Mouse (Mus musculus) left cerebral cortex, adult 2 months (tissue): ENCODE data around the gene Astn2. TPM values are rescaled to one million over a fixed set of nuclear protein-coding genes. Genes with fewer than 3 reads are reported as not detected.

Experiments
- DNase-seq, 2 experiments: peaks; one replicate each; pipeline ENCODE4 v3.0.0; 2021 to 2022; ENCODE audit warnings: low spot score in 2 of 2, mixed read lengths in 1 of 2; ENCODE audit errors: extremely low spot score in 1 of 2
- H3K27ac ChIP-seq: fragments of 200-600 bp; 2 replicates; pipeline ENCODE4 v1.8.1; 2022
- H3K4me3 ChIP-seq: fragments of 200-600 bp; 2 replicates; pipeline ENCODE4 v1.8.1; 2022
- CTCF ChIP-seq: fragments of 200-600 bp; IDR thresholded peaks from 2 replicates; pipeline ENCODE4 v1.8.1; 2022; ENCODE audit warnings: antibody characterized with exemption, mild to moderate bottlenecking, moderate library complexity
- intact Hi-C: fragments of 180-260 bp; cut with DNase I; formaldehyde crosslinking; loops from one replicate; pipeline ENCODE4 v1.15.1; 2025
- total RNA-seq, 2 experiments: library from RNA; stranded (reverse); gene quantifications; 2 replicates each; pipeline ENCODE4 v1.2.3; 2021

The Astn2 gene
- total RNA-seq, 2 experiments from 2014 or later: 38.3 to 40.3 TPM

- no peak for DNase-seq
- H3K4me3 ChIP-seq: no peak overlapping the region
- TF ChIP-seq CTCF: no peak
- intact Hi-C loops: no loop called here
- no peak overlapping the region for H3K27ac ChIP-seq
Measured at GRCm38 (mm10) chr4:65946021-65946420, 458.4 kb downstream of the Astn2 start.

- no peak overlapping the region for H3K27ac ChIP-seq
- H3K4me3 ChIP-seq: no peak overlapping the region
- no peak for DNase-seq
- no peak for TF ChIP-seq CTCF
- intact Hi-C loops: no loop called here
Measured at GRCm38 (mm10) chr4:65930901-65931300, 473.5 kb downstream of the Astn2 start.

GRCm38 (mm10) chr4:65920294-65920693 is 484.1 kb downstream of the Astn2 start:
- intact Hi-C loops: no loop called here
- Histone ChIP-seq H3K4me3 (no peak overlapping the region), H3K27ac (no peak overlapping the region)
- DNase-seq: no peak
- no peak for TF ChIP-seq CTCF

GRCm38 (mm10) chr4:65916027-65917008 is 488.1 kb downstream of the Astn2 start:
- DNase-seq: no peak
- TF ChIP-seq CTCF: no peak
- Histone ChIP-seq H3K27ac (no peak overlapping the region), H3K4me3 (no peak overlapping the region)
- intact Hi-C loops: no loop called here

GRCm38 (mm10) chr4:65912247-65912942 is 492.0 kb downstream of the Astn2 start:
- intact Hi-C loops: no loop called here
- TF ChIP-seq CTCF: no peak
- H3K4me3 ChIP-seq: no peak overlapping the region
- DNase-seq: no peak
- no peak overlapping the region for H3K27ac ChIP-seq

- no peak for DNase-seq
- intact Hi-C loops: no loop called here
- Histone ChIP-seq H3K4me3 (no peak overlapping the region), H3K27ac (no peak overlapping the region)
- no peak for TF ChIP-seq CTCF
Measured at GRCm38 (mm10) chr4:65907660-65908059, 496.8 kb downstream of the Astn2 start.

DNA sequence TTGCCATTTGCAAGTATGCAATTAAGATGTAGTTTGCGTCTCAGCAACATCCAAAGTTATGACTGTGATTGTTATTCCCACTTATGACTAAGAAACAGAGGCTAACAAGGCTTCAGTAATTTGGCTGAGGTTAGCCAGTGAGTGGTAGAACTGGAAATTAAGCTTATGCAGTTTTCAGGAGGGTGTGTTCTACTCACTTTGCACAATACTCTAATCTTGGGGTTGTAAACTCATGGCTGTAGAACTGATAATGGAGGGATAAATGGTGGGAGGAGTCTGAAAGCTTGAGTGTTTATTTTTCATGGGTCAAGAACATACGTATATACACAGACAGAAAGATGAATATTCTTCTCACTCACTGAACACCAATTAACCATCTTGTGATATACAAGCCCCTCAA is 499.4 kb downstream of the Astn2 start:
- intact Hi-C loops: no loop called here
- DNase-seq: no peak
- no peak overlapping the region for H3K27ac ChIP-seq
- TF ChIP-seq CTCF: no peak
- H3K4me3 ChIP-seq: no peak overlapping the region

GRCm38 (mm10) chr4:65896092-65897027 is 508.1 kb downstream of the Astn2 start:
- no peak for DNase-seq
- intact Hi-C loops: no loop called here

GRCm38 (mm10) chr4:65888332-65888993 is 515.9 kb downstream of the Astn2 start:
- TF ChIP-seq CTCF: no peak
- no peak for DNase-seq
- intact Hi-C loops: no loop called here
- H3K27ac ChIP-seq: no peak overlapping the region
- H3K4me3 ChIP-seq: no peak overlapping the region

More at GRCm38 (mm10) chr4:65896092-65897027, 508.1 kb downstream of the Astn2 start:
- Histone ChIP-seq H3K27ac (no peak overlapping the region), H3K4me3 (no peak overlapping the region)
- no peak for TF ChIP-seq CTCF

DNA sequence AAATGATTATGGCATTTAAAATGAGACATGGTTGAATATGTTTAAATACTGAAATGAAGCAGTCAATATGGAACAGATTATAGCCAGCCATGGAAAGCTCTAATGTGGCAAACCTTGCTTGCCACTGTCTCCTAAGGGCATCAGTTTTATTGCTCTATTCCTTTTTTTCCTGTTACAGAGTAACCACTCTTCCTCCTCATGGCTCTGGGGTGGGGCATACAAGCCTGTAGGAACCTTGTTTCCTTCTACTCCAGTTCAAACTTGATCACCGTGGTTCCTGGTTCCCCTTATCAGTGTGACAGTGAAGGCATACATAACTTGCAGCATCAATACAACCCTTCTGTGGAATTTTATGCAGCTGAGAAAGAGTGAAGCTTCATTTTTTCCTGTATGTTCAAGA is 517.5 kb downstream of the Astn2 start:
- intact Hi-C loops: no loop called here

GRCm38 (mm10) chr4:65885921-65886320 is 518.5 kb downstream of the Astn2 start:
- DNase-seq: no peak
- no peak for TF ChIP-seq CTCF
- Histone ChIP-seq H3K27ac (no peak overlapping the region), H3K4me3 (no peak overlapping the region)
- intact Hi-C loops: no loop called here

More for the DNA sequence above, 517.5 kb downstream of the Astn2 start:
- no peak overlapping the region for H3K4me3 ChIP-seq
- H3K27ac ChIP-seq: no peak overlapping the region
- no peak for DNase-seq
- TF ChIP-seq CTCF: no peak
